Comparison of ENCODE assay signal across 8 mouse cellular contexts in the genomic region with DNA sequence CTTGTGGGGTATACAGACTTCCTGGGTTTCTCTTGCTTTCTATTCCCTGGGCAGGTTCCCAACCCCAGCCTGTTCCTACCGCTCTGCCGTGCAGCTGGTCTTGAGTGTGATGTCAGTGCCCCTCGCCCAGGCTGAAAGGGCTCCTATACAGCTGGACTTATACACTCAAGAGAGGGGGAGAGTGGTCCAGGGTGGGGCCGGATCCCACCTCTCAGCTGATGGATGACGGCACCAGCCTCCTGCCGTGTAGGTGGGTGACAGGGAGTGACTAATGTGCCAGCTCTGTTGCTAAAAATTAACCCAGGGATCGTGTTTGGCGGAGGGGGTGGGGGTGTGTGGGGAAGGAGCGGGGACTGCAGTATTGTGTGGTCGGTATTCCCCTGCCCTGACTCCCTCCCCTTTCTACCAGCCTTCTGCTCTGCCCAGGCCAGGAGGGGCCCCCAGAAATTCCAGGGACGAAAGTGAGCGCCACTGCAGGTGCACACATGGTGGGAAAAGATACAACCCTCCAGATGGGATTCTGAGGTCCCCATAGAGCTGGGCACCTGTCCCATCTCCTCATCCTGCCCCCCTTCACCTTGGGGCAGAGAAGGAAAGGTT. TPM values are rescaled to one million over a fixed set of nuclear protein-coding genes. Genes with fewer than 3 reads are reported as not detected.
DNase-seq lines count a peak whose midpoint lies in the region; ATAC-seq lines count a peak whose summit lies in the region.

No protein-coding gene starts in this region.

- peak overlapping the region; percentile 20; the same call in 1 of the 2 replicates for H3K9ac ChIP-seq in heart, embryonic 15.5 days
- peak overlapping the region; percentile 19; the same call in 1 of the 2 replicates for H3K9ac ChIP-seq in neural tube, embryonic 13.5 days
- no peak overlapping the region; the same call in 1 of the 2 replicates for H3K9ac ChIP-seq in neural tube, embryonic 15.5 days (replicated peaks)
- no peak overlapping the region for H3K9ac ChIP-seq in stomach, embryonic 15.5 days

- peak overlapping the region; percentile 22 for H3K4me2 ChIP-seq in heart, embryonic 15.5 days
- no peak overlapping the region for H3K4me2 ChIP-seq in neural tube, embryonic 13.5 days
- H3K4me2 ChIP-seq in neural tube, embryonic 15.5 days, result no peak overlapping the region
- peak overlapping the region; percentile 40 for H3K4me2 ChIP-seq in stomach, embryonic 15.5 days

- 26% methylated on average over 12 of the region's 12 CpGs for WGBS in heart, embryonic 15.5 days
- 20% methylated on average over 12 of the region's 12 CpGs for WGBS in neural tube, embryonic 13.5 days
- WGBS in neural tube, embryonic 15.5 days, result 20% methylated on average over 12 of the region's 12 CpGs
- 19% methylated on average over 12 of the region's 12 CpGs for WGBS in stomach, embryonic 15.5 days

- no peak for ATAC-seq in heart, embryonic 15.5 days (replicated peaks; ENCODE audit: insufficient number of reproducible peaks, insufficient read depth, low FRiP score, low read depth)
- no peak for ATAC-seq in neural tube, embryonic 13.5 days (ENCODE audit: low read depth)
- no peak for ATAC-seq in neural tube, embryonic 15.5 days (ENCODE audit: low FRiP score)
- peak; percentile 71 for ATAC-seq in stomach, embryonic 15.5 days (ENCODE audit: insufficient read depth, low FRiP score, low read depth)

- H3K27me3 ChIP-seq in heart, embryonic 15.5 days, result no peaks in the 10 kb centered on the region
- peaks cover 9% of the 10 kb centered on the region for H3K27me3 ChIP-seq in neural tube, embryonic 13.5 days
- H3K27me3 ChIP-seq in neural tube, embryonic 15.5 days (replicated peaks), result no peaks in the 10 kb centered on the region
- H3K27me3 ChIP-seq in stomach, embryonic 15.5 days (replicated peaks), result no peaks in the 10 kb centered on the region

- H3K4me3 ChIP-seq in heart, embryonic 15.5 days, result no peak overlapping the region
- no peak overlapping the region for H3K4me3 ChIP-seq in neural tube, embryonic 13.5 days
- H3K4me3 ChIP-seq in neural tube, embryonic 15.5 days (replicated peaks), result no peak overlapping the region
- H3K4me3 ChIP-seq in stomach, embryonic 15.5 days (replicated peaks), result peak overlapping the region; percentile 18

- peaks cover 38% of the 10 kb centered on the region for H3K4me1 ChIP-seq in heart, embryonic 15.5 days (replicated peaks)
- peaks cover 34% of the 10 kb centered on the region for H3K4me1 ChIP-seq in neural tube, embryonic 13.5 days (replicated peaks)
- H3K4me1 ChIP-seq in neural tube, embryonic 15.5 days, result peaks cover 16% of the 10 kb centered on the region
- H3K4me1 ChIP-seq in stomach, embryonic 15.5 days, result peaks cover 41% of the 10 kb centered on the region

- no peaks in the 10 kb centered on the region for H3K9me3 ChIP-seq in heart, embryonic 15.5 days (replicated peaks)
- no peaks in the 10 kb centered on the region for H3K9me3 ChIP-seq in neural tube, embryonic 13.5 days
- H3K9me3 ChIP-seq in neural tube, embryonic 15.5 days (replicated peaks), result no peaks in the 10 kb centered on the region
- H3K9me3 ChIP-seq in stomach, embryonic 15.5 days, result no peaks in the 10 kb centered on the region

- DNase-seq in heart, adult 9 months (ENCODE audit: low spot score in 2 of 2), result no peak
- DNase-seq in kidney, postnatal 14 days, result peak; percentile 43
- DNase-seq in cerebellum, adult 9-10 months, result no peak
- no peak for DNase-seq in c-Kit-positive CD71-positive TER-119-positive erythroid progenitor cells, embryonic 14.5 days (ENCODE audit: low spot score)

- H3K27ac ChIP-seq in heart, embryonic 15.5 days, result peak overlapping the region; percentile 57; the same call in 1 of the 2 replicates
- H3K27ac ChIP-seq in neural tube, embryonic 13.5 days (replicated peaks), result no peak overlapping the region
- H3K27ac ChIP-seq in neural tube, embryonic 15.5 days (replicated peaks), result no peak overlapping the region
- peak overlapping the region; percentile 89 for H3K27ac ChIP-seq in stomach, embryonic 15.5 days

- H3K36me3 ChIP-seq in heart, embryonic 15.5 days, result peaks cover 9% of the 10 kb centered on the region; the same call in 1 of the 2 replicates
- H3K36me3 ChIP-seq in neural tube, embryonic 13.5 days, result peaks cover 8% of the 10 kb centered on the region
- no peaks in the 10 kb centered on the region for H3K36me3 ChIP-seq in neural tube, embryonic 15.5 days
- H3K36me3 ChIP-seq in stomach, embryonic 15.5 days, result peaks cover 10% of the 10 kb centered on the region

RNA-seq across cellular contexts. Expression of gene Grasp, which starts 11.8 kb away (rescaled TPM):
- 3.3 and 5.0 TPM in 2 replicates for polyA plus RNA-seq in heart, embryonic 15.5 days (2015; fragmentation: Nextera tagmentation; extraction: Ambion mirVana)
- 4.4 and 4.8 TPM in 2 replicates for polyA plus RNA-seq in neural tube, embryonic 13.5 days (2015; fragmentation: Nextera tagmentation; extraction: Ambion mirVana)
- polyA plus RNA-seq in neural tube, embryonic 15.5 days (2015; fragmentation: Nextera tagmentation; extraction: Ambion mirVana), result 2.2 and 2.5 TPM in 2 replicates
- 6.0 and 7.3 TPM in 2 replicates for polyA plus RNA-seq in stomach, embryonic 15.5 days (2015; fragmentation: Nextera tagmentation; extraction: Ambion mirVana)

RNA-seq across cellular contexts. Expression of gene Nr4a1, which starts 18.2 kb away (rescaled TPM):
- 10.6 and 12.5 TPM in 2 replicates for polyA plus RNA-seq in heart, embryonic 15.5 days (2015; fragmentation: Nextera tagmentation; extraction: Ambion mirVana)
- 6.4 and 7.6 TPM in 2 replicates for polyA plus RNA-seq in neural tube, embryonic 13.5 days (2015; fragmentation: Nextera tagmentation; extraction: Ambion mirVana)
- 7.9 and 10.6 TPM in 2 replicates for polyA plus RNA-seq in neural tube, embryonic 15.5 days (2015; fragmentation: Nextera tagmentation; extraction: Ambion mirVana)
- polyA plus RNA-seq in stomach, embryonic 15.5 days (2015; fragmentation: Nextera tagmentation; extraction: Ambion mirVana), result 10.6 and 11.2 TPM in 2 replicates

RNA-seq across cellular contexts. Expression of gene Atg101, which starts 48.2 kb away (rescaled TPM):
- 52.0 and 59.9 TPM in 2 replicates for polyA plus RNA-seq in heart, embryonic 15.5 days (2015; fragmentation: Nextera tagmentation; extraction: Ambion mirVana)
- polyA plus RNA-seq in neural tube, embryonic 13.5 days (2015; fragmentation: Nextera tagmentation; extraction: Ambion mirVana), result 77.9 and 84.7 TPM in 2 replicates
- 77.2 TPM in 2 replicates for polyA plus RNA-seq in neural tube, embryonic 15.5 days (2015; fragmentation: Nextera tagmentation; extraction: Ambion mirVana)
- polyA plus RNA-seq in stomach, embryonic 15.5 days (2015; fragmentation: Nextera tagmentation; extraction: Ambion mirVana), result 66.0 and 66.4 TPM in 2 replicates

RNA-seq across cellular contexts. Expression of gene 6030408B16Rik, which starts 57.2 kb away (rescaled TPM):
- polyA plus RNA-seq in heart, embryonic 15.5 days (2015; fragmentation: Nextera tagmentation; extraction: Ambion mirVana), result 3.1 and 4.8 TPM in 2 replicates
- polyA plus RNA-seq in neural tube, embryonic 13.5 days (2015; fragmentation: Nextera tagmentation; extraction: Ambion mirVana), result 0.43 and 0.60 TPM in 2 replicates
- polyA plus RNA-seq in neural tube, embryonic 15.5 days (2015; fragmentation: Nextera tagmentation; extraction: Ambion mirVana), result 0.44 and 0.63 TPM in 2 replicates
- 9.5 and 11.6 TPM in 2 replicates for polyA plus RNA-seq in stomach, embryonic 15.5 days (2015; fragmentation: Nextera tagmentation; extraction: Ambion mirVana)

Comparison
In these comparisons a context has a peak if more than half of its experiments do, and no peak if none do; other contexts are left out.
1. H3K9ac ChIP-seq: peak in heart, embryonic 15.5 days (single experiment) and neural tube, embryonic 13.5 days (single experiment); none in neural tube, embryonic 15.5 days (single experiment) and stomach, embryonic 15.5 days (single experiment).
2. H3K27ac ChIP-seq: peak in heart, embryonic 15.5 days (single experiment) and stomach, embryonic 15.5 days (single experiment); none in neural tube, embryonic 13.5 days (single experiment) and neural tube, embryonic 15.5 days (single experiment).
3. H3K4me2 ChIP-seq: peak in heart, embryonic 15.5 days (single experiment) and stomach, embryonic 15.5 days (single experiment); none in neural tube, embryonic 13.5 days (single experiment) and neural tube, embryonic 15.5 days (single experiment).